Mouse (Mus musculus): Measurements from ENCODE around the gene Npsr1. TPM values are rescaled to one million over a fixed set of nuclear protein-coding genes. Genes with fewer than 3 reads are reported as not detected.

Gene Npsr1
- polyA plus RNA-seq, 2 experiments = not detected

DNA sequence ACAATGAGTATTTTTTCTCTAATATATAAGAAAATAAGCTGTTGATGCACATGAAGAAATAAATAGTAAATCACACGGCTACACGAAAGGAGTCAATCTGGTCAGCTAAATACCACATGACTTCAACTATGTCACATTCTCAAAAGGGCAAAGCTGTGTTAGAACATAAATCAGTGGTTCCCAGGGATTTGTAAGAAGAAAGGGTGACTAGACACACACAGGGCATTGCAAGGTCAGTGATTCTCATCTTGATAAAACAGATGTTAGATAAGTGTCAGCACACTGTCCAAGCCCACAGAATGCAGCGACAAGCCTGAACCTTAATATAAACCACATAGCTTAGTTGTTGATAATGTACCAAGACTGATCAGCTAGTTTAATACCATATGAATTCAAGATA lies 184.8 kb downstream of the Npsr1 start:
- H3K4me2 ChIP-seq (replicated peaks; ENCODE audit: low read depth, low read length, severe bottlenecking) = no peak overlapping the region
- no peaks in the 10 kb centered on the region for H3K27me3 ChIP-seq (ENCODE audit: control insufficient read depth, insufficient read depth, low read length)
- no peak for TF ChIP-seq POLR2A (IDR thresholded peaks at IDR 0.05; ENCODE audit: borderline replicate concordance, extremely low read depth, insufficient read depth, insufficient read length)
- no peak overlapping the region for H3K4me3 ChIP-seq (replicated peaks; ENCODE audit: low read length)
- H3K4me1 ChIP-seq (ENCODE audit: control insufficient read depth, insufficient read depth, low read length) = no peaks in the 10 kb centered on the region
- no peak overlapping the region for H3K9ac ChIP-seq (ENCODE audit: low read depth, low read length, severe bottlenecking)
- DNase-seq (ENCODE audit: low spot score) (no peak), ATAC-seq (ENCODE audit: low FRiP score, low read depth) (no peak)
- no peaks in the 10 kb centered on the region for H3K9me3 ChIP-seq (ENCODE audit: control insufficient read depth, low read length)
- H3K36me3 ChIP-seq (ENCODE audit: control insufficient read depth, insufficient read depth, low read length) = no peaks in the 10 kb centered on the region
- H3K27ac ChIP-seq (replicated peaks; ENCODE audit: low read depth, low read length) = no peak overlapping the region
- WGBS = 73% methylated on average over 3 of the region's 3 CpGs

DNA sequence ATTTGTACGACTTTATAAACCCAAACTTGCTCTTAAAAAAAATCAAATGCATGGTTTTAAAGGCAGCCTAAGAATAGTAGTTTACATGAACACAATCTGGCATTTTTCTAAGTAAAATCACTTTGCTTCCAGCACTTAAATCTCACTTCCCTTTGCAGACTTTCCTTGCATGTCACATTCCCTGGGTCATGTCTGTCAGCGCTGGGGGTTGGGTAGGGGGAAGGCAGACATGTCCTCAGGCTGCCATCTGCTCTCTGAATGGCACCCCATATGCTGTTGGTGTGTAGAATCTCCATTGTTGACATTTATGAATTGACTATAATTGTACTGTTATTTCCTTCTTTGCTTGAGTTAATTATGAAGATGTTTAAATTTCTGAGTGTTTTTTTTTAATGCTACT lies 185.3 kb downstream of the Npsr1 start:
- ATAC-seq (ENCODE audit: low FRiP score, low read depth) (no peak), DNase-seq (ENCODE audit: low spot score) (no peak)
- TF ChIP-seq POLR2A (IDR thresholded peaks at IDR 0.05; ENCODE audit: borderline replicate concordance, extremely low read depth, insufficient read depth, insufficient read length) = no peak
- Histone ChIP-seq H3K4me3 (replicated peaks; ENCODE audit: low read length) (no peak overlapping the region), H3K4me2 (replicated peaks; ENCODE audit: low read depth, low read length, severe bottlenecking) (no peak overlapping the region), H3K36me3 (ENCODE audit: control insufficient read depth, insufficient read depth, low read length) (no peaks in the 10 kb centered on the region), H3K9ac (ENCODE audit: low read depth, low read length, severe bottlenecking) (no peak overlapping the region), H3K9me3 (ENCODE audit: control insufficient read depth, low read length) (no peaks in the 10 kb centered on the region), H3K27me3 (ENCODE audit: control insufficient read depth, insufficient read depth, low read length) (no peaks in the 10 kb centered on the region), H3K4me1 (ENCODE audit: control insufficient read depth, insufficient read depth, low read length) (no peaks in the 10 kb centered on the region), H3K27ac (replicated peaks; ENCODE audit: low read depth, low read length) (no peak overlapping the region)
- 53% methylated on average over 2 of the region's 2 CpGs for WGBS

DNA sequence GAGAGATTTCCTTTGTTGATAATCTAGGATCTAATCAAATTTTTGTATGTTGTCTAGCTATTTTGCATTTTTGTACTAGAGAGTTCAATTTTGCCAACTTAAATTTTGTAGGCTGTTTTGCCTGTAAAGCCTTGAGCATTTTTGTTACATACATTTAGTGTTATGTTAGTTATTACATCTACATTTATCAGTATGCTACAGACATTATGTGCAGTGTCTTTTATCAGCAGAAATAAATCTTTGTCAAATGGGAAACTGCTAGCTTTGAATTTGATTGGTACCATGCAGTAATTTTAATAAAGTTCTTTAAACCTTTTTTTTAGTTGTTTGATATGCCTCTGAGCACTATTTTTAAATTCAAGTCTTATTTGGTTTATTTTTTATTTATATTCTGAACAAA lies 185.7 kb downstream of the Npsr1 start:
- ATAC-seq (ENCODE audit: low FRiP score, low read depth) = no peak

DNA sequence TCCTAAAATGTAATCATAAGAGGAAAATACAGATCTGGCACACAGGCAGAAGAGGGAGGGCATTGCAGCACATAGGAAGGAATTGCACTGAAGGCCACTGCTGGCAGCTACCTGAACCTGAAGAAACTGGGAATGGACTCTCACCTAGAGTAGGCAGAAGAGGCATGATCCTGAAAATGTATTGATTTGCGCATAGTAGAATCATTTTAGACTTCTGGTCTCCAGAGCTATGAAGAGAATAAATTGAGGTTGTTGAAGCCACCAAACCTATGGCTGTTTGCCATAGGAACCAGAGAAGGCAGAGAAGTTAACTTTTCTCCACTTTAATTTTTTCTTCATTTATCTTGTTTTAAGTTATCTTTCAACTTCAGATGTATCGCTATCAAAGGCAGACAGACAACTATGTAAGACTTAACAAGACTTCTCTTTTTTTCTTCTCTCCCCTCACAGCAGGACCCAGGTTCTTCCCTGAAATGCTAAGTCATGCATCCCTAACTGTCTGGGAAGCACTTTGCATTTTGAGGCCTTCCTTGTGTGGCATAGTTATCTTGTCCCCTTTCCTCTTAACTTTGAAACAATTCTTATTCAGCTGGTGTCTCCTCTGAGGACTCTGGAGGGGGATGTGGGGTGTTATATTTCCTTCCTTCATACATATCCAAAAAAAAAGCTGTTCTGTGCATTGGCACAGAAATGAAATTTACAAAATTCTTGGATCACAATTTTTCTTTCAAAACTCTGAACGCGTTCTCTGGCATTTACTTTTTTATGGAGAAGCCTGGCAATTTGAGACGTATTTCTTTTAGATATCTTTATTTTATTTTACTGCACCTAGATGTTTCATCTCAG lies 186.7 kb downstream of the Npsr1 start:
- 79% methylated on average over 5 of the region's 5 CpGs for WGBS
- Histone ChIP-seq H3K27ac (replicated peaks; ENCODE audit: low read depth, low read length) (no peak overlapping the region), H3K4me2 (replicated peaks; ENCODE audit: low read depth, low read length, severe bottlenecking) (no peak overlapping the region)

More for the DNA sequence above, 185.7 kb downstream of the Npsr1 start:
- no peaks in the 10 kb centered on the region for H3K9me3 ChIP-seq (ENCODE audit: control insufficient read depth, low read length)
- H3K9ac ChIP-seq (ENCODE audit: low read depth, low read length, severe bottlenecking) = no peak overlapping the region
- H3K4me2 ChIP-seq (replicated peaks; ENCODE audit: low read depth, low read length, severe bottlenecking) = no peak overlapping the region
- no peak overlapping the region for H3K4me3 ChIP-seq (replicated peaks; ENCODE audit: low read length)
- no peak for TF ChIP-seq POLR2A (IDR thresholded peaks at IDR 0.05; ENCODE audit: borderline replicate concordance, extremely low read depth, insufficient read depth, insufficient read length)
- no peaks in the 10 kb centered on the region for H3K36me3 ChIP-seq (ENCODE audit: control insufficient read depth, insufficient read depth, low read length)
- no peaks in the 10 kb centered on the region for H3K4me1 ChIP-seq (ENCODE audit: control insufficient read depth, insufficient read depth, low read length)
- no peak overlapping the region for H3K27ac ChIP-seq (replicated peaks; ENCODE audit: low read depth, low read length)
- no peak for DNase-seq (ENCODE audit: low spot score)
- H3K27me3 ChIP-seq (ENCODE audit: control insufficient read depth, insufficient read depth, low read length) = no peaks in the 10 kb centered on the region

DNA sequence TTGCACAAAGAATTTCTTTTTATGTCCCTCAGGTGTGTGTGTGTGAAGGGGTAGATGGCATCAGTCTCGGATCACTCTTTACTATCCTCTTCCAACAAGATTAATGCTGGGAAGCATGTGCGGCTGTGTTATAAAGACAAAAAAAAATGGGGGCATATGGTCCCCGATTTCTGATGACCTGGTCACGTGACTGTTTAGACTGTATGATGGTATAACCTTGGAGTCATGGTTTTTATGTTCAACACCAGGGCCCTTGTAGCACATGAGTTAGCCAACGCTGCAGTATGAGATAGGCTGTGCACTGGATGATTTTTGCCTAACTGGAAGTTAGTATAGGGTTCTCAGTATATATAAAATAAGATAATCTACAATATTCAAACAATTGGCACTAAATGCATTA lies 187.6 kb downstream of the Npsr1 start:
- no peak overlapping the region for H3K9ac ChIP-seq (ENCODE audit: low read depth, low read length, severe bottlenecking)
- ATAC-seq (ENCODE audit: low FRiP score, low read depth) (no peak), DNase-seq (ENCODE audit: low spot score) (no peak)
- no peaks in the 10 kb centered on the region for H3K36me3 ChIP-seq (ENCODE audit: control insufficient read depth, insufficient read depth, low read length)
- H3K4me1 ChIP-seq (ENCODE audit: control insufficient read depth, insufficient read depth, low read length) = no peaks in the 10 kb centered on the region
- no peak for TF ChIP-seq POLR2A (IDR thresholded peaks at IDR 0.05; ENCODE audit: borderline replicate concordance, extremely low read depth, insufficient read depth, insufficient read length)
- H3K27ac ChIP-seq (replicated peaks; ENCODE audit: low read depth, low read length) = no peak overlapping the region
- H3K27me3 ChIP-seq (ENCODE audit: control insufficient read depth, insufficient read depth, low read length) = no peaks in the 10 kb centered on the region
- 93% methylated on average over 5 of the region's 5 CpGs for WGBS
- H3K9me3 ChIP-seq (ENCODE audit: control insufficient read depth, low read length) = no peaks in the 10 kb centered on the region
- H3K4me2 ChIP-seq (replicated peaks; ENCODE audit: low read depth, low read length, severe bottlenecking) = no peak overlapping the region
- no peak overlapping the region for H3K4me3 ChIP-seq (replicated peaks; ENCODE audit: low read length)

More for the DNA sequence above, 186.7 kb downstream of the Npsr1 start:
- Histone ChIP-seq H3K9me3 (ENCODE audit: control insufficient read depth, low read length) (no peaks in the 10 kb centered on the region), H3K4me1 (ENCODE audit: control insufficient read depth, insufficient read depth, low read length) (no peaks in the 10 kb centered on the region), H3K36me3 (ENCODE audit: control insufficient read depth, insufficient read depth, low read length) (no peaks in the 10 kb centered on the region), H3K9ac (ENCODE audit: low read depth, low read length, severe bottlenecking) (no peak overlapping the region), H3K27me3 (ENCODE audit: control insufficient read depth, insufficient read depth, low read length) (no peaks in the 10 kb centered on the region), H3K4me3 (replicated peaks; ENCODE audit: low read length) (no peak overlapping the region)
- no peak for DNase-seq (ENCODE audit: low spot score)
- no peak for TF ChIP-seq POLR2A (IDR thresholded peaks at IDR 0.05; ENCODE audit: borderline replicate concordance, extremely low read depth, insufficient read depth, insufficient read length)
- no peak for ATAC-seq (ENCODE audit: low FRiP score, low read depth)
